Mouse (Mus musculus): ENCODE measurements at regions not wholly inside any gene's neighbourhood (a gene's known extent, or its start where the extent isn't known, plus 50 kb on each side); places are given as distances from the start of the nearest gene placed in this dataset.

GRCm38 (mm10) chr14:64511300-64511699 lies 407.2 kb downstream of the Prss52 start:
- no peak for ATAC-seq (ENCODE audit: low FRiP score, low TSS enrichment)
- H3K9me3 ChIP-seq (ENCODE audit: low read length), result no peaks in the 10 kb centered on the region
- H3K4me1 ChIP-seq (ENCODE audit: insufficient read depth, low read length), result no peaks in the 10 kb centered on the region
- no peak overlapping the region for H3K4me3 ChIP-seq (ENCODE audit: low read length)
- H3K27ac ChIP-seq (ENCODE audit: low read length), result no peak overlapping the region
- no peaks in the 10 kb centered on the region for H3K36me3 ChIP-seq (ENCODE audit: insufficient read depth, low read length)
- no peak overlapping the region for H3K4me2 ChIP-seq (replicated peaks; ENCODE audit: low read depth, low read length)
- no peaks in the 10 kb centered on the region for H3K27me3 ChIP-seq (ENCODE audit: insufficient read depth, low read length)
- H3K9ac ChIP-seq (replicated peaks; ENCODE audit: low read length), result no peak overlapping the region
- 90% methylated on average over 7 of the region's 7 CpGs for WGBS

DNA sequence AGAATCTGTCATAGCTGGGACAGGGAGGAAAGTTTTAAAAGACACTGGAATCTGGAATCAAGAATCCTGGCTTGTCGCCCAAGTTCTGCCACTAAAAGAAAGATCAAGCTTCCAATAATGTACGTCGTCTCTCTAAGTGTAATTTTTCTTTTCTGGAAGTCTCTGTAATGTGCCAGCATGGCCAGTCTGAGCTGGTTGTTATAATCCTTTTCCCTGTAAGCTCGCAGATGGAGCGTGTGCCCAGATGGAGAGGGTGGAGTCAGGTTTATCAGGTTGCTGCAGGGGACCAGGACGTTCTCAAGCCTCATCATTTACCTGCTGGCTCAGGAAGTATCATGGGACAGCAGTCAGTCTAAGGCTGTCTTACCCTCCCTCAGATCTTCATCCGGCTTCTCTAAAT lies 408.6 kb downstream of the Prss52 start:
- Histone ChIP-seq H3K27me3 (ENCODE audit: insufficient read depth, low read length) (no peaks in the 10 kb centered on the region), H3K9me3 (ENCODE audit: low read length) (no peaks in the 10 kb centered on the region), H3K4me3 (ENCODE audit: low read length) (no peak overlapping the region), H3K27ac (ENCODE audit: low read length) (no peak overlapping the region), H3K4me1 (ENCODE audit: insufficient read depth, low read length) (no peaks in the 10 kb centered on the region), H3K36me3 (ENCODE audit: insufficient read depth, low read length) (no peaks in the 10 kb centered on the region), H3K4me2 (replicated peaks; ENCODE audit: low read depth, low read length) (no peak overlapping the region), H3K9ac (replicated peaks; ENCODE audit: low read length) (no peak overlapping the region)
- WGBS, result 67% methylated on average over 7 of the region's 7 CpGs
- ATAC-seq (ENCODE audit: low FRiP score, low TSS enrichment), result no peak

DNA sequence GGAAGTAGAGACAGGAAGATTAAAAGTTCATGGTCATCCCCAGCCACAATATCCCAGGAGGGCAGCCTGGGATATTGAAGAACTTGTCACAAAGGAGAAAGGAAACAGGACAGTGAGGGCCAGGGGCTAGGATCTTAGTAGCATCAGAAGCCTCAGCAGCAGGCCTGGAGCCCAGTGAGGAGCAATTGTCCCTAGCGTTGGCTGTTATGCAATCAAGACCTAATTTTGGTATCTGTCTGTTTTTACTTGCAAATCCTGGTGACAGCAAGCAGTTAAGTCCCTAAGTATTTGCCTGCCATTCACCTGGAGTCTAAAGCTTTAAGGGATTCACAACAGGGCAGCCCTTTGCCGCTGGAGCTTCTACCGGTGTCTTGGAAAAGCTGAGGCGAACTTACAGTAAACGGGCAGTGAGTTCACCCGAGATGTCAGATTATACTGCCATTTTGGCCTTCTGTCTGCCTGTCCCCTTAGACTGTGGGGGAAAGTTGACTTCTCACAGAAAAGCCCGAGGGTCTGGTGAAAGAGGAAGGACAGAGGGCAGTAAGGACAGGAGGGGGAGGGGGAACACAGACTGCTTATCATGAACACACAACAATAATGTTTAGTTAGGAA lies 413.6 kb downstream of the Prss52 start:
- 53% methylated on average over 7 of the region's 7 CpGs for WGBS

GRCm38 (mm10) chr14:64524641-64525040 lies 420.6 kb downstream of the Prss52 start:
- ATAC-seq (ENCODE audit: low FRiP score, low TSS enrichment), result no peak
- Histone ChIP-seq H3K9me3 (ENCODE audit: low read length) (no peaks in the 10 kb centered on the region), H3K27ac (ENCODE audit: low read length) (no peak overlapping the region), H3K4me1 (ENCODE audit: insufficient read depth, low read length) (0 out of 2 replicates have a peak, but pooled peaks cover 7% of the 10 kb centered on the region), H3K36me3 (ENCODE audit: insufficient read depth, low read length) (no peaks in the 10 kb centered on the region), H3K4me3 (ENCODE audit: low read length) (no peak overlapping the region), H3K9ac (replicated peaks; ENCODE audit: low read length) (no peak overlapping the region), H3K27me3 (ENCODE audit: insufficient read depth, low read length) (0 out of 2 replicates have a peak, but pooled peaks cover 5% of the 10 kb centered on the region), H3K4me2 (replicated peaks; ENCODE audit: low read depth, low read length) (no peak overlapping the region)
- 53% methylated on average over 8 of the region's 8 CpGs for WGBS

More for the DNA sequence above, 413.6 kb downstream of the Prss52 start:
- no peak overlapping the region for H3K4me2 ChIP-seq (replicated peaks; ENCODE audit: low read depth, low read length)
- no peak overlapping the region for H3K4me3 ChIP-seq (ENCODE audit: low read length)
- no peaks in the 10 kb centered on the region for H3K9me3 ChIP-seq (ENCODE audit: low read length)
- no peak for ATAC-seq (ENCODE audit: low FRiP score, low TSS enrichment)
- H3K4me1 ChIP-seq (ENCODE audit: insufficient read depth, low read length), result no peaks in the 10 kb centered on the region
- no peak overlapping the region for H3K9ac ChIP-seq (replicated peaks; ENCODE audit: low read length)
- no peaks in the 10 kb centered on the region for H3K36me3 ChIP-seq (ENCODE audit: insufficient read depth, low read length)
- no peak overlapping the region for H3K27ac ChIP-seq (ENCODE audit: low read length)
- no peaks in the 10 kb centered on the region for H3K27me3 ChIP-seq (ENCODE audit: insufficient read depth, low read length)

- Histone ChIP-seq H3K4me3 (ENCODE audit: low read length) (no peak overlapping the region), H3K36me3 (ENCODE audit: insufficient read depth, low read length) (no peaks in the 10 kb centered on the region), H3K27me3 (ENCODE audit: insufficient read depth, low read length) (0 out of 2 replicates have a peak, but pooled peaks cover 5% of the 10 kb centered on the region), H3K4me1 (ENCODE audit: insufficient read depth, low read length) (0 out of 2 replicates have a peak, but pooled peaks cover 7% of the 10 kb centered on the region), H3K27ac (ENCODE audit: low read length) (no peak overlapping the region), H3K4me2 (replicated peaks; ENCODE audit: low read depth, low read length) (no peak overlapping the region), H3K9ac (replicated peaks; ENCODE audit: low read length) (no peak overlapping the region), H3K9me3 (ENCODE audit: low read length) (no peaks in the 10 kb centered on the region)
- no peak for ATAC-seq (ENCODE audit: low FRiP score, low TSS enrichment)
- WGBS, result 69% methylated on average over 10 of the region's 10 CpGs
Observed at GRCm38 (mm10) chr14:64525302-64526078, 421.4 kb downstream of the Prss52 start.

GRCm38 (mm10) chr14:64530541-64530940 lies 426.5 kb downstream of the Prss52 start:
- H3K4me2 ChIP-seq (replicated peaks; ENCODE audit: low read depth, low read length), result no peak overlapping the region

GRCm38 (mm10) chr14:64531221-64531949 lies 427.3 kb downstream of the Prss52 start:
- Histone ChIP-seq H3K27ac (ENCODE audit: low read length) (no peak overlapping the region), H3K9me3 (ENCODE audit: low read length) (no peaks in the 10 kb centered on the region), H3K36me3 (ENCODE audit: insufficient read depth, low read length) (no peaks in the 10 kb centered on the region), H3K4me3 (ENCODE audit: low read length) (no peak overlapping the region), H3K4me2 (replicated peaks; ENCODE audit: low read depth, low read length) (no peak overlapping the region), H3K27me3 (ENCODE audit: insufficient read depth, low read length) (no peaks in the 10 kb centered on the region), H3K9ac (replicated peaks; ENCODE audit: low read length) (no peak overlapping the region), H3K4me1 (ENCODE audit: insufficient read depth, low read length) (0 out of 2 replicates have a peak, but pooled peaks cover 1% of the 10 kb centered on the region)
- ATAC-seq (ENCODE audit: low FRiP score, low TSS enrichment), result no peak
- WGBS, result 69% methylated on average over 7 of the region's 7 CpGs

More at GRCm38 (mm10) chr14:64530541-64530940, 426.5 kb downstream of the Prss52 start:
- Histone ChIP-seq H3K9me3 (ENCODE audit: low read length) (no peaks in the 10 kb centered on the region), H3K27ac (ENCODE audit: low read length) (no peak overlapping the region), H3K4me3 (ENCODE audit: low read length) (no peak overlapping the region), H3K27me3 (ENCODE audit: insufficient read depth, low read length) (no peaks in the 10 kb centered on the region), H3K4me1 (ENCODE audit: insufficient read depth, low read length) (0 out of 2 replicates have a peak, but pooled peaks cover 7% of the 10 kb centered on the region), H3K9ac (replicated peaks; ENCODE audit: low read length) (no peak overlapping the region), H3K36me3 (ENCODE audit: insufficient read depth, low read length) (no peaks in the 10 kb centered on the region)
- 67% methylated on average over 3 of the region's 3 CpGs for WGBS
- ATAC-seq (ENCODE audit: low FRiP score, low TSS enrichment), result no peak

DNA sequence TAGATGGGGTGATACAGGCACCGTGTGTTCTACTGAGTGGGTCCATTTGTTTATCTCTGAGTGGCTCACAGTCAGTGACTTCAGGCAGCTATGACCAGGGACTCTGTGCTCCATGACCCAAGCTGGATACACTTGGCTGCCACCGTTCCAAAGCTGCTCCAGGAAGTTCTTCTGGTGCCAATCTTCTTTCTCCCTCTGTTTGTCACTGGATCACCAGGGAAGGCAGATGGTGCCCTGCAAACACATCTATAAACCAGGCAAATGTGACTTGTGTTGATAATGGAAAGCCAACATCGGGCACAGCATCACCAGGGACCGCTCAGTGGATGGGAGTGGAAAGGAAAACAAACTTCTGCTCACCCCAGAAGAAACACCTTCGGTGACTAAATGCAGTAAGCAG lies 428.3 kb downstream of the Prss52 start:
- Histone ChIP-seq H3K27ac (ENCODE audit: low read length) (no peak overlapping the region), H3K9ac (replicated peaks; ENCODE audit: low read length) (no peak overlapping the region), H3K36me3 (ENCODE audit: insufficient read depth, low read length) (no peaks in the 10 kb centered on the region), H3K9me3 (ENCODE audit: low read length) (no peaks in the 10 kb centered on the region), H3K27me3 (ENCODE audit: insufficient read depth, low read length) (no peaks in the 10 kb centered on the region), H3K4me1 (ENCODE audit: insufficient read depth, low read length) (no peaks in the 10 kb centered on the region), H3K4me2 (replicated peaks; ENCODE audit: low read depth, low read length) (no peak overlapping the region), H3K4me3 (ENCODE audit: low read length) (no peak overlapping the region)
- no peak for ATAC-seq (ENCODE audit: low FRiP score, low TSS enrichment)
- WGBS, result 80% methylated on average over 5 of the region's 5 CpGs

GRCm38 (mm10) chr14:64533591-64534151 lies 429.6 kb downstream of the Prss52 start:
- Histone ChIP-seq H3K4me1 (ENCODE audit: insufficient read depth, low read length) (no peaks in the 10 kb centered on the region), H3K4me2 (replicated peaks; ENCODE audit: low read depth, low read length) (no peak overlapping the region), H3K9ac (replicated peaks; ENCODE audit: low read length) (no peak overlapping the region), H3K9me3 (ENCODE audit: low read length) (no peaks in the 10 kb centered on the region), H3K27ac (ENCODE audit: low read length) (no peak overlapping the region), H3K4me3 (ENCODE audit: low read length) (no peak overlapping the region), H3K27me3 (ENCODE audit: insufficient read depth, low read length) (no peaks in the 10 kb centered on the region), H3K36me3 (ENCODE audit: insufficient read depth, low read length) (no peaks in the 10 kb centered on the region)
- no peak for ATAC-seq (ENCODE audit: low FRiP score, low TSS enrichment)
- WGBS, result 44% methylated on average over 7 of the region's 7 CpGs

Measured in kidney, embryonic 16.5 days (tissue).